9 mouse cellular contexts compared by ENCODE assay signal in genomic region chr15:12789406-12789867, GRCm38 (mm10). TPM values are rescaled to one million over a fixed set of nuclear protein-coding genes. Genes with fewer than 3 reads are reported as not detected.
DNase-seq lines count a peak whose midpoint lies in the region; ATAC-seq and TF ChIP-seq lines count a peak whose summit lies in the region.
"Had no signal": no experiment of that assay in that cellular context is flagged by ENCODE, and none has a peak within 500 bp of the region (broad histone marks: within the 10 kb centered on the region; RNA-seq: fewer than 3 reads in every experiment).

No protein-coding gene starts in this region.

- H3K4me3 ChIP-seq in kidney, embryonic 15.5 days (replicated peaks) = no peak overlapping the region
- H3K4me3 ChIP-seq in intestine, embryonic 15.5 days (replicated peaks) = no peak overlapping the region
- no peak overlapping the region for H3K4me3 ChIP-seq in neural tube, embryonic 14.5 days (ENCODE audit: low read depth, low read length)
- H3K4me3 ChIP-seq: erythroblast, embryonic 14.5 days had no signal

- ATAC-seq in kidney, embryonic 15.5 days (replicated peaks; ENCODE audit: low FRiP score) = 0 out of 2 replicates have a peak, but pooled peaks have one; percentile 54
- ATAC-seq in intestine, embryonic 15.5 days = peak; percentile 71
- 0 out of 2 replicates have a peak, but pooled peaks have one; percentile 44 for ATAC-seq in neural tube, embryonic 14.5 days (ENCODE audit: low read depth)

- no peak for TF ChIP-seq POLR2A in brain, embryonic 14.5 days (IDR thresholded peaks at IDR 0.05; ENCODE audit: borderline replicate concordance, extremely low read depth, insufficient read depth, insufficient read length, poor library complexity, severe bottlenecking)

- peaks cover 5% of the 10 kb centered on the region; the same call in 1 of the 2 replicates for H3K4me1 ChIP-seq in kidney, embryonic 15.5 days
- H3K4me1 ChIP-seq in intestine, embryonic 15.5 days (replicated peaks) = peaks cover 8% of the 10 kb centered on the region; the same call in 1 of the 2 replicates
- no peaks in the 10 kb centered on the region; the same call in 1 of the 2 replicates for H3K4me1 ChIP-seq in neural tube, embryonic 14.5 days (ENCODE audit: control insufficient read depth, insufficient read depth, low read length)

- no peak for DNase-seq in kidney, postnatal 14 days
- DNase-seq in brain, embryonic 14.5 days (ENCODE audit: low read depth) = peak; percentile 24
- DNase-seq in adrenal gland, postnatal 10 days = no peak
- DNase-seq in left cerebral cortex, postnatal 14 days (ENCODE audit: low spot score in 2 of 2) = no peak
- DNase-seq: adrenal gland, postnatal 25 days had no signal

- 15% methylated on average over 10 of the region's 10 CpGs for WGBS in kidney, embryonic 15.5 days
- 8% methylated on average over 10 of the region's 10 CpGs for WGBS in intestine, embryonic 15.5 days
- 14% methylated on average over 10 of the region's 10 CpGs for WGBS in neural tube, embryonic 14.5 days

- no peaks in the 10 kb centered on the region for H3K36me3 ChIP-seq in kidney, embryonic 15.5 days
- no peaks in the 10 kb centered on the region for H3K36me3 ChIP-seq in intestine, embryonic 15.5 days
- H3K36me3 ChIP-seq in neural tube, embryonic 14.5 days (ENCODE audit: control insufficient read depth, insufficient read depth, low read length) = no peaks in the 10 kb centered on the region

- intact Hi-C loops in left cerebral cortex, postnatal 14 days (cut with DNase I) = no loop called here

- H3K4me2 ChIP-seq in kidney, embryonic 15.5 days = 0 out of 2 replicates have a peak overlapping the region, but pooled peaks have one; percentile 21
- peak overlapping the region; percentile 26 for H3K4me2 ChIP-seq in intestine, embryonic 15.5 days (replicated peaks)
- H3K4me2 ChIP-seq in neural tube, embryonic 14.5 days (ENCODE audit: low read depth, low read length) = peak overlapping the region; percentile 1; the same call in 1 of the 2 replicates

- TF ChIP-seq CTCF in brain, embryonic 14.5 days (IDR thresholded peaks at IDR 0.05; ENCODE audit: borderline replicate concordance, extremely low read depth, insufficient read depth, insufficient read length) = no peak

- H3K9ac ChIP-seq in kidney, embryonic 15.5 days = no peak overlapping the region
- H3K9ac ChIP-seq in intestine, embryonic 15.5 days = no peak overlapping the region
- H3K9ac ChIP-seq in neural tube, embryonic 14.5 days (replicated peaks; ENCODE audit: low read depth, low read length) = no peak overlapping the region

- H3K27me3 ChIP-seq in kidney, embryonic 15.5 days = no peaks in the 10 kb centered on the region
- H3K27me3 ChIP-seq in intestine, embryonic 15.5 days (replicated peaks) = no peaks in the 10 kb centered on the region
- H3K27me3 ChIP-seq in neural tube, embryonic 14.5 days (ENCODE audit: control insufficient read depth, insufficient read depth, low read length) = no peaks in the 10 kb centered on the region

- H3K9me3 ChIP-seq in kidney, embryonic 15.5 days (replicated peaks) = no peaks in the 10 kb centered on the region
- no peaks in the 10 kb centered on the region for H3K9me3 ChIP-seq in intestine, embryonic 15.5 days
- no peaks in the 10 kb centered on the region for H3K9me3 ChIP-seq in neural tube, embryonic 14.5 days (ENCODE audit: control insufficient read depth, low read length)

- H3K27ac ChIP-seq in kidney, embryonic 15.5 days = no peak overlapping the region
- H3K27ac ChIP-seq in intestine, embryonic 15.5 days = no peak overlapping the region
- H3K27ac ChIP-seq in neural tube, embryonic 14.5 days (ENCODE audit: low read depth, low read length) = no peak overlapping the region

RNA-seq across cellular contexts. Expression of gene 6030458C11Rik, which starts 35.0 kb away (rescaled TPM):
- polyA plus RNA-seq in kidney, embryonic 15.5 days (2015; fragmentation: Nextera tagmentation; extraction: Ambion mirVana) = 41.1 and 43.1 TPM in 2 replicates
- 25.6 and 27.9 TPM in 2 replicates for polyA plus RNA-seq in brain, embryonic 14.5 days (2012; rRNA removed)
- polyA plus RNA-seq in intestine, embryonic 15.5 days (2015; fragmentation: Nextera tagmentation; extraction: Ambion mirVana) = 30.5 and 31.7 TPM in 2 replicates
- 37.5 and 39.4 TPM in 2 replicates for polyA plus RNA-seq in neural tube, embryonic 14.5 days (2014; fragmentation: Nextera tagmentation; extraction: Ambion mirVana)
- 10 to 100 TPM; 13.8 to 15.4 TPM for total RNA-seq in adrenal gland, postnatal 10 days (2021)
- 10 to 100 TPM; 25.6 to 28.1 TPM for total RNA-seq in left cerebral cortex, postnatal 14 days (2021)

RNA-seq across cellular contexts. Expression of gene Drosha, which starts 35.2 kb away (rescaled TPM):
- polyA plus RNA-seq in kidney, embryonic 15.5 days (2015; fragmentation: Nextera tagmentation; extraction: Ambion mirVana) = 41.4 and 44.7 TPM in 2 replicates
- 29.0 and 57.1 TPM in 2 replicates for polyA plus RNA-seq in brain, embryonic 14.5 days (2012; rRNA removed)
- 28.3 and 29.9 TPM in 2 replicates for polyA plus RNA-seq in intestine, embryonic 15.5 days (2015; fragmentation: Nextera tagmentation; extraction: Ambion mirVana)
- polyA plus RNA-seq in neural tube, embryonic 14.5 days (2014; fragmentation: Nextera tagmentation; extraction: Ambion mirVana) = 55.8 and 61.7 TPM in 2 replicates
- total RNA-seq in adrenal gland, postnatal 10 days (2021) = 10 to 100 TPM; 26.0 to 36.2 TPM
- total RNA-seq in left cerebral cortex, postnatal 14 days (2021) = 10 to 100 TPM; 89.1 to 90.5 TPM

RNA-seq across cellular contexts. Expression of gene Pdzd2, which starts 49.7 kb away (rescaled TPM):
- 35.2 and 41.3 TPM in 2 replicates for polyA plus RNA-seq in kidney, embryonic 15.5 days (2015; fragmentation: Nextera tagmentation; extraction: Ambion mirVana)
- polyA plus RNA-seq in brain, embryonic 14.5 days (2012; rRNA removed) = 3.6 and 7.7 TPM in 2 replicates
- 13.7 and 14.3 TPM in 2 replicates for polyA plus RNA-seq in intestine, embryonic 15.5 days (2015; fragmentation: Nextera tagmentation; extraction: Ambion mirVana)
- polyA plus RNA-seq in neural tube, embryonic 14.5 days (2014; fragmentation: Nextera tagmentation; extraction: Ambion mirVana) = 12.0 and 16.6 TPM in 2 replicates
- total RNA-seq in adrenal gland, postnatal 10 days (2021) = 10 to 100 TPM; 26.2 to 44.2 TPM
- 10 to 100 TPM; 81.5 to 91.1 TPM for total RNA-seq in left cerebral cortex, postnatal 14 days (2021)
